Mouse (Mus musculus) forebrain, embryonic 13.5 days (tissue): ENCODE measurements around the gene Nmt1. TPM values are rescaled to one million over a fixed set of nuclear protein-coding genes. Genes with fewer than 3 reads are reported as not detected.

Experiments used
- ATAC-seq: fragments of 200-750 bp; cut with Nextera tagmentation; 2 replicates; pipeline ENCODE4 v1.8.0; 2017
- H3K27ac ChIP-seq: fragments of 300-500 bp; sonication (generic); 2 replicates; pipeline ENCODE4 v1.5.1; 2015; ENCODE audit warnings: inconsistent platforms, mild to moderate bottlenecking, moderate library complexity
- H3K27me3 ChIP-seq: fragments of 300-500 bp; sonication (generic); 2 replicates; pipeline ENCODE4 v1.6.1; 2015; ENCODE audit warnings: mild to moderate bottlenecking, inconsistent platforms
- H3K36me3 ChIP-seq: fragments of 300-500 bp; sonication (generic); 2 replicates; pipeline ENCODE4 v1.6.1; 2015; ENCODE audit warnings: mild to moderate bottlenecking, inconsistent platforms; ENCODE audit not compliant: poor library complexity, severe bottlenecking
- H3K4me1 ChIP-seq: fragments of 300-500 bp; sonication (generic); 2 replicates; pipeline ENCODE4 v1.6.1; 2015; ENCODE audit warnings: inconsistent platforms
- H3K4me2 ChIP-seq: fragments of 300-500 bp; sonication (generic); 2 replicates; pipeline ENCODE4 v1.6.1; 2015; ENCODE audit warnings: inconsistent platforms, mild to moderate bottlenecking, moderate library complexity
- H3K4me3 ChIP-seq: fragments of 300-500 bp; sonication (generic); 2 replicates; pipeline ENCODE4 v1.5.1; 2015; ENCODE audit warnings: mild to moderate bottlenecking, inconsistent platforms
- H3K9ac ChIP-seq: fragments of 300-500 bp; sonication (generic); 2 replicates; pipeline ENCODE4 v1.6.1; 2015; ENCODE audit warnings: mild to moderate bottlenecking, inconsistent platforms
- H3K9me3 ChIP-seq: fragments of 300-500 bp; sonication (generic); replicated peaks from 2 replicates; pipeline ENCODE4 v1.6.1; 2016; ENCODE audit warnings: inconsistent platforms
- WGBS: fragments of 180-500 bp; shearing (Covaris S2); methylation state at CpG from one replicate; pipeline ENCODE4 v1.1.7; 2015; 5-methylcytosine and 5-hydroxymethylcytosine counted together
- polyA plus RNA-seq: library from polyadenylated mRNA; unstranded; fragments of >200 nt; fragmentation: Nextera tagmentation; extraction: Ambion mirVana; gene quantifications from 2 replicates; pipeline ENCODE4 v1.2.1, GENCODE M21; 2015

Nmt1 gene
- polyA plus RNA-seq, 1 experiment from 2014 or later: 53.9 TPM

DNA sequence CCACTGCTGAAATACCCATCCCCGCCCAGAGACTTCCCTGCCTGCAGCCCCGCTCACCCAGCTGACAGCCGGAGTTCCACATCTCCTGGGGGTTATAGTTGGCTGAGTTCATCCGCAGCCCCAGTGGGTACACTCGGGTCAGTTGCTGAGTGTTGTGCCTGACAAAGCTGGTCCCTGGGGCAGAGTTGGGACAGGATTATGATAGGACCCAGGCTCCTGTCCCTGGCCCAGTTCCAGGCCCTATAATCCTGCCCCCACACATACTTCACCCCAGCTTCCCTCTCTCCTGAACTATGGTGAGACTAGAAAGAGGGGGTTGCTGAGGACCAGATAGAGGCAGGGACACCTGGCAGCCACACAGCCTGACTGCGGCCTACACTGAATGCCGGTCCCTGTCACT lies 45.7 kb downstream of the Nmt1 start:
- Histone ChIP-seq H3K4me2 (no peak overlapping the region), H3K4me3 (no peak overlapping the region), H3K9me3 (no peaks in the 10 kb centered on the region), H3K27me3 (0 out of 2 replicates have a peak, but pooled peaks cover 4% of the 10 kb centered on the region), H3K9ac (no peak overlapping the region), H3K36me3 (peaks cover 21% of the 10 kb centered on the region), H3K27ac (no peak overlapping the region), H3K4me1 (no peaks in the 10 kb centered on the region)
- 90% methylated on average over 7 of the region's 7 CpGs for WGBS
- ATAC-seq: no peak

GRCm38 (mm10) chr11:103074121-103074650 lies 46.2 kb downstream of the Nmt1 start:
- Histone ChIP-seq H3K4me1 (no peaks in the 10 kb centered on the region), H3K27ac (no peak overlapping the region), H3K27me3 (peaks cover 10% of the 10 kb centered on the region), H3K4me3 (no peak overlapping the region), H3K9me3 (no peaks in the 10 kb centered on the region), H3K9ac (no peak overlapping the region), H3K36me3 (peaks cover 16% of the 10 kb centered on the region), H3K4me2 (no peak overlapping the region)
- 60% methylated on average over 10 of the region's 10 CpGs for WGBS
- no peak for ATAC-seq

DNA sequence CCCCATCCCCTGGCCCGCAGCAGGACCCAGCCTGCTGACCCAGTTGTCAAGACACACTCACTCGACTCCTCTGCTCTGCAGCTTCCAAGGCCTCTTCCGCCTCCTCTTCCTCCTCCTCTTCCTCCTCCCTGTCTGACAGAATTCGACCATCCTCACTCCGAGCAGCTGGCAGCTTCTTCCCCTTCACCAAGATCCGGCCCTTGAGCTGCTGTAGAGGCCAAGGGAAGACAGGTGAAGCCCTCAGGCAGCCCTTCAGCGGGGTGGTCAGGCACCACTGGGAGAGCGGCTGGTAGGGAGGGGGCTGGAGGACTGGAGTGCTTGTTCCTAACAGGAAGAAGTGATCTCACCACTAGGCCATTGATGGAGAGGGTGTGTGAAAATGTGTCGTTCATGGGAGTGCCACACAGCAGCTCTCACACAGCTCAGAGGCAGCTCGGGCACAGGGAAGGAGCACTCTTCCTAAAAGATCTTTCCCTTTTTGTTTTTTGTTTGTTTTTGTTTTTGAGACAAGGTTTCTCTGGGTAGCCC lies 46.9 kb downstream of the Nmt1 start:
- H3K4me1 ChIP-seq: no peaks in the 10 kb centered on the region
- no peak for ATAC-seq
- no peak overlapping the region; the same call in 1 of the 2 replicates for H3K27ac ChIP-seq
- WGBS: 18% methylated on average over 10 of the region's 10 CpGs
- no peak overlapping the region for H3K9ac ChIP-seq
- H3K9me3 ChIP-seq: no peaks in the 10 kb centered on the region
- H3K4me3 ChIP-seq: no peak overlapping the region
- peaks cover 9% of the 10 kb centered on the region for H3K36me3 ChIP-seq
- no peak overlapping the region for H3K4me2 ChIP-seq
- H3K27me3 ChIP-seq: peaks cover 16% of the 10 kb centered on the region

DNA sequence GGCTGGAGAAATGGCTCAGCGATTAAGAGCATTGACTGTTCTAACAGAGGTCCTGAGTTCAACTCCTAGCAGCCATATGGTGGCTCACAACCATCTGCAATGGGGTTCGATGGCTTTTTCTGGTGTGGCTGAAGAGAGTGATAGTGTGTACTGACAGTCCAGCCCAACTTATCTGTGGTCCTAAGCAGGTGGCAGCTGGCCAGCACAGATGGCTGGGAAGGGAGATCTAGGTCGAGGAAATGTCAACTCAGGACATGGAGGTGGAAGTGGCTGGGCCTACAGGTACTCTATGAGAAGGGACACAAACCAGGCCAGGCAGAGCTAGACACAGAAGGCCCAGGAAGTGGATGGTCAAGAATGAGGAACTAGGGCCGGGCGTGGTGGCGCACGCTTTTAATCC lies 48.0 kb downstream of the Nmt1 start:
- Histone ChIP-seq H3K4me1 (peaks cover 7% of the 10 kb centered on the region), H3K27me3 (peaks cover 28% of the 10 kb centered on the region), H3K36me3 (no peaks in the 10 kb centered on the region), H3K4me3 (no peak overlapping the region), H3K4me2 (no peak overlapping the region), H3K9ac (no peak overlapping the region), H3K27ac (no peak overlapping the region), H3K9me3 (no peaks in the 10 kb centered on the region)
- no peak for ATAC-seq
- WGBS: 90% methylated on average over 7 of the region's 7 CpGs

GRCm38 (mm10) chr11:103076581-103076980 lies 48.6 kb downstream of the Nmt1 start:
- no peaks in the 10 kb centered on the region for H3K36me3 ChIP-seq
- WGBS: 91% methylated on average over 8 of the region's 8 CpGs
- H3K4me2 ChIP-seq: no peak overlapping the region
- ATAC-seq: no peak
- H3K27me3 ChIP-seq: peaks cover 33% of the 10 kb centered on the region
- peaks cover 7% of the 10 kb centered on the region for H3K4me1 ChIP-seq
- no peaks in the 10 kb centered on the region for H3K9me3 ChIP-seq
- no peak overlapping the region for H3K4me3 ChIP-seq
- H3K9ac ChIP-seq: no peak overlapping the region
- no peak overlapping the region for H3K27ac ChIP-seq

- Histone ChIP-seq H3K4me3 (no peak overlapping the region), H3K4me2 (no peak overlapping the region), H3K4me1 (peaks cover 7% of the 10 kb centered on the region), H3K9me3 (no peaks in the 10 kb centered on the region), H3K9ac (no peak overlapping the region), H3K27me3 (peaks cover 46% of the 10 kb centered on the region), H3K27ac (no peak overlapping the region), H3K36me3 (no peaks in the 10 kb centered on the region)
- no peak for ATAC-seq
- 83% methylated on average over 11 of the region's 11 CpGs for WGBS
Measured at GRCm38 (mm10) chr11:103078131-103078530, 50.1 kb downstream of the Nmt1 start.

GRCm38 (mm10) chr11:103080323-103081091 lies 52.5 kb downstream of the Nmt1 start:
- ATAC-seq: no peak
- peak overlapping the region; percentile 58 for H3K4me2 ChIP-seq

DNA sequence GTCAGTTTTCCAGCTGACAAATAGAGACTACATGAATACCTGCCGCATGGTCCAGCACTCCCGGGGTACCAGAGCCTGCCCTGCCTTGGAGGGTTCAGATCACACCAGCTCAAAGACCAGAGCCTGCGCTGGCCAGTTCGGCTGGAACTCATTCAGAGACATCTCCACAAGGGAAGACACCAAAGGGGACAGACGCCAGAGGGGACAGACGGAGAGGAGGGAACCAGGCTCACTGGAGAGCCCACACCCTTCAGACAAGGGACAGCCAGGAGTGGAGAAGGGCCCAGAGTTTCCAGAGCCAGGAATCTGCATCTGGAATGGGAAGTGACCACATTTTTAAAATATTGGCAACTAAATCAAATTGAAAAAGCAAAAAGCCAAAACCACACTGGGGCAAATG lies 53.6 kb downstream of the Nmt1 start:
- H3K9ac ChIP-seq: no peak overlapping the region
- H3K27me3 ChIP-seq: peaks cover 46% of the 10 kb centered on the region
- no peak overlapping the region for H3K4me3 ChIP-seq
- H3K9me3 ChIP-seq: no peaks in the 10 kb centered on the region
- peaks cover 7% of the 10 kb centered on the region for H3K4me1 ChIP-seq
- no peaks in the 10 kb centered on the region for H3K36me3 ChIP-seq
- H3K4me2 ChIP-seq: no peak overlapping the region
- ATAC-seq: no peak
- no peak overlapping the region for H3K27ac ChIP-seq
- WGBS: 57% methylated on average over 6 of the region's 6 CpGs

More at GRCm38 (mm10) chr11:103080323-103081091, 52.5 kb downstream of the Nmt1 start:
- Histone ChIP-seq H3K4me1 (peaks cover 7% of the 10 kb centered on the region), H3K36me3 (no peaks in the 10 kb centered on the region), H3K4me3 (peak overlapping the region; percentile 32), H3K9me3 (no peaks in the 10 kb centered on the region), H3K27ac (no peak overlapping the region), H3K27me3 (peaks cover 46% of the 10 kb centered on the region), H3K9ac (peak overlapping the region; percentile 53; the same call in 1 of the 2 replicates)
- WGBS: under 1% methylated on average over 43 of the region's 43 CpGs

DNA sequence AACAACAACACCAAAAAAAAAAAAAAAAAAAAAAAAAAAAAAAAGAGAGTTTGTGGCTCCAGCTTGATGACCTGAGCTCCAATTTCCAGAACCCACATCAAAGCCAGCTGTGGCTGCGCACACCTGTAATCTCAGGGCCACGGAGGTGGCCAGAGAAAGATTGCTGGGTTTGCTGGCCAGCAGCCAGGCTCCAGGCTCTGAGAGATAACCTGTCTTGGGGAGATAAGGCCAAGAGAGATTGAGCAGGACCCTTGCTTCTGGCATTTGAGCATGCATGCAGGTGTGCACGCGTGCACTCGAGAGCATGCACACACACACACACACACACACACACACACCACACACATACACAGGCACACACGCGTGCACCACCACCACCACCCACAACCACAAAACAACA lies 65.3 kb downstream of the Nmt1 start:
- Histone ChIP-seq H3K4me3 (no peak overlapping the region), H3K4me2 (no peak overlapping the region), H3K27me3 (peaks cover 2% of the 10 kb centered on the region), H3K4me1 (peaks cover 4% of the 10 kb centered on the region), H3K27ac (no peak overlapping the region), H3K9ac (no peak overlapping the region), H3K36me3 (no peaks in the 10 kb centered on the region), H3K9me3 (no peaks in the 10 kb centered on the region)
- 96% methylated on average over 7 of the region's 7 CpGs for WGBS
- ATAC-seq: no peak

- no peak overlapping the region for H3K4me3 ChIP-seq
- no peaks in the 10 kb centered on the region for H3K36me3 ChIP-seq
- peaks cover 10% of the 10 kb centered on the region for H3K27me3 ChIP-seq
- 76% methylated on average over 20 of the region's 20 CpGs for WGBS
- H3K9ac ChIP-seq: no peak overlapping the region
- no peak for ATAC-seq
- no peak overlapping the region for H3K27ac ChIP-seq
- H3K4me2 ChIP-seq: no peak overlapping the region
- no peaks in the 10 kb centered on the region for H3K9me3 ChIP-seq
- H3K4me1 ChIP-seq: peaks cover 11% of the 10 kb centered on the region
Measured at GRCm38 (mm10) chr11:103093862-103094833, 66.2 kb downstream of the Nmt1 start.

GRCm38 (mm10) chr11:103095107-103095670 lies 67.2 kb downstream of the Nmt1 start:
- Histone ChIP-seq H3K9ac (no peak overlapping the region), H3K36me3 (no peaks in the 10 kb centered on the region), H3K4me2 (no peak overlapping the region), H3K4me1 (peaks cover 11% of the 10 kb centered on the region), H3K27me3 (peaks cover 20% of the 10 kb centered on the region), H3K9me3 (no peaks in the 10 kb centered on the region), H3K4me3 (no peak overlapping the region), H3K27ac (no peak overlapping the region)
- no peak for ATAC-seq
- 57% methylated on average over 9 of the region's 9 CpGs for WGBS
